Mouse (Mus musculus) lung, embryonic 16.5 days (tissue): Measurements from ENCODE around the gene Slc44a1. TPM values are rescaled to one million over a fixed set of nuclear protein-coding genes. Genes with fewer than 3 reads are reported as not detected.

ENCODE experiments used
- ATAC-seq: fragments of 200-750 bp; cut with Nextera tagmentation; 2 replicates; pipeline ENCODE4 v1.8.0; 2017; ENCODE audit warnings: low read depth, mild to moderate bottlenecking, moderate library complexity
- H3K27ac ChIP-seq: fragments of 300-500 bp; sonication (generic); 2 replicates; pipeline ENCODE4 v1.5.1; 2014; ENCODE audit warnings: mild to moderate bottlenecking, control low read depth, low read length
- H3K27me3 ChIP-seq: fragments of 300-500 bp; sonication (generic); 2 replicates; pipeline ENCODE4 v1.6.1; 2014; ENCODE audit warnings: low read depth, low read length, mixed read lengths; ENCODE audit not compliant: control insufficient read depth, insufficient read depth
- H3K36me3 ChIP-seq: fragments of 300-500 bp; sonication (generic); 2 replicates; pipeline ENCODE4 v1.6.1; 2014; ENCODE audit warnings: low read length; ENCODE audit not compliant: control insufficient read depth, insufficient read depth
- H3K4me1 ChIP-seq: fragments of 300-500 bp; sonication (generic); replicated peaks from 2 replicates; pipeline ENCODE4 v1.6.1; 2014; ENCODE audit warnings: low read length, mixed read lengths; ENCODE audit not compliant: control insufficient read depth, insufficient read depth
- H3K4me2 ChIP-seq: fragments of 300-500 bp; sonication (generic); 2 replicates; pipeline ENCODE4 v1.6.1; 2014; ENCODE audit warnings: low read depth, low read length, control low read depth
- H3K4me3 ChIP-seq: fragments of 300-500 bp; sonication (generic); 2 replicates; pipeline ENCODE4 v1.5.1; 2014; ENCODE audit warnings: mild to moderate bottlenecking, low read length, control low read depth
- H3K9ac ChIP-seq: fragments of 300-500 bp; sonication (generic); 2 replicates; pipeline ENCODE4 v1.6.1; 2014; ENCODE audit warnings: low read length, control low read depth
- H3K9me3 ChIP-seq: fragments of 300-500 bp; sonication (generic); 2 replicates; pipeline ENCODE4 v1.6.1; 2016; ENCODE audit warnings: low read length; ENCODE audit not compliant: control insufficient read depth
- WGBS: fragments of 180-500 bp; shearing (Covaris S2); extraction: QIAGEN DNeasy Blood & Tissue Kit; methylation state at CpG from one replicate; pipeline ENCODE4 v1.1.7; 2014; 5-methylcytosine and 5-hydroxymethylcytosine counted together
- polyA plus RNA-seq: library from polyadenylated mRNA; unstranded; fragments of >200 nt; fragmentation: Nextera tagmentation; extraction: Ambion mirVana; gene quantifications from 2 replicates; pipeline ENCODE4 v1.2.1, GENCODE M21; 2015

Gene Slc44a1
- polyA plus RNA-seq, 1 experiment from 2014 or later = 24.5 TPM

- Histone ChIP-seq H3K4me3 (no peak overlapping the region), H3K36me3 (no peaks in the 10 kb centered on the region), H3K27me3 (no peaks in the 10 kb centered on the region), H3K9me3 (no peaks in the 10 kb centered on the region), H3K4me2 (no peak overlapping the region), H3K27ac (no peak overlapping the region), H3K9ac (no peak overlapping the region), H3K4me1 (no peaks in the 10 kb centered on the region)
- no peak for ATAC-seq
- WGBS = 74% methylated on average over 2 of the region's 2 CpGs
Measured at GRCm38 (mm10) chr4:53575558-53575957, 135.3 kb downstream of the Slc44a1 start.

GRCm38 (mm10) chr4:53587676-53588075 lies 147.5 kb downstream of the Slc44a1 start:
- no peak for ATAC-seq
- H3K36me3 ChIP-seq = no peaks in the 10 kb centered on the region
- H3K9ac ChIP-seq = no peak overlapping the region
- H3K4me2 ChIP-seq = no peak overlapping the region
- H3K27ac ChIP-seq = no peak overlapping the region
- H3K9me3 ChIP-seq = no peaks in the 10 kb centered on the region
- H3K4me3 ChIP-seq = no peak overlapping the region
- H3K27me3 ChIP-seq = no peaks in the 10 kb centered on the region
- H3K4me1 ChIP-seq = no peaks in the 10 kb centered on the region

GRCm38 (mm10) chr4:53588936-53589335 lies 148.7 kb downstream of the Slc44a1 start:
- H3K27ac ChIP-seq = no peak overlapping the region
- WGBS = 66% methylated on average over 1 of the region's 1 CpGs
- no peaks in the 10 kb centered on the region for H3K4me1 ChIP-seq
- H3K9ac ChIP-seq = no peak overlapping the region
- no peaks in the 10 kb centered on the region for H3K36me3 ChIP-seq
- H3K27me3 ChIP-seq = no peaks in the 10 kb centered on the region
- H3K4me3 ChIP-seq = no peak overlapping the region
- no peak for ATAC-seq
- H3K9me3 ChIP-seq = no peaks in the 10 kb centered on the region
- H3K4me2 ChIP-seq = no peak overlapping the region

- ATAC-seq = no peak
Measured at GRCm38 (mm10) chr4:53589466-53589865, 149.3 kb downstream of the Slc44a1 start.

GRCm38 (mm10) chr4:53590163-53590562 lies 149.9 kb downstream of the Slc44a1 start:
- WGBS = 48% methylated on average over 4 of the region's 4 CpGs
- no peak for ATAC-seq
- H3K4me3 ChIP-seq = no peak overlapping the region
- H3K9ac ChIP-seq = no peak overlapping the region
- H3K4me2 ChIP-seq = no peak overlapping the region
- no peaks in the 10 kb centered on the region for H3K27me3 ChIP-seq
- H3K36me3 ChIP-seq = no peaks in the 10 kb centered on the region
- H3K27ac ChIP-seq = no peak overlapping the region
- no peaks in the 10 kb centered on the region for H3K9me3 ChIP-seq
- H3K4me1 ChIP-seq = no peaks in the 10 kb centered on the region

More at GRCm38 (mm10) chr4:53589466-53589865, 149.3 kb downstream of the Slc44a1 start:
- 79% methylated on average over 4 of the region's 4 CpGs for WGBS
- H3K36me3 ChIP-seq = no peaks in the 10 kb centered on the region
- no peaks in the 10 kb centered on the region for H3K9me3 ChIP-seq
- H3K27me3 ChIP-seq = no peaks in the 10 kb centered on the region
- H3K4me3 ChIP-seq = no peak overlapping the region
- no peak overlapping the region for H3K9ac ChIP-seq
- H3K4me1 ChIP-seq = no peaks in the 10 kb centered on the region
- no peak overlapping the region for H3K27ac ChIP-seq
- H3K4me2 ChIP-seq = no peak overlapping the region

GRCm38 (mm10) chr4:53590691-53591447 lies 150.7 kb downstream of the Slc44a1 start:
- no peak overlapping the region for H3K27ac ChIP-seq
- H3K9ac ChIP-seq = no peak overlapping the region
- peaks cover 4% of the 10 kb centered on the region for H3K4me1 ChIP-seq
- no peaks in the 10 kb centered on the region for H3K9me3 ChIP-seq
- no peak for ATAC-seq
- no peaks in the 10 kb centered on the region for H3K27me3 ChIP-seq
- H3K4me3 ChIP-seq = no peak overlapping the region
- WGBS = 73% methylated on average over 7 of the region's 7 CpGs
- H3K36me3 ChIP-seq = no peaks in the 10 kb centered on the region
- H3K4me2 ChIP-seq = no peak overlapping the region

GRCm38 (mm10) chr4:53591536-53591935 lies 151.3 kb downstream of the Slc44a1 start:
- peak overlapping the region; percentile 51; the same call in 1 of the 2 replicates for H3K27ac ChIP-seq

GRCm38 (mm10) chr4:53591941-53592340 lies 151.7 kb downstream of the Slc44a1 start:
- H3K27ac ChIP-seq = peak overlapping the region; percentile 51
- no peaks in the 10 kb centered on the region for H3K27me3 ChIP-seq
- H3K4me3 ChIP-seq = no peak overlapping the region
- no peaks in the 10 kb centered on the region for H3K36me3 ChIP-seq
- WGBS = 74% methylated on average over 8 of the region's 8 CpGs
- H3K9me3 ChIP-seq = no peaks in the 10 kb centered on the region
- no peak for ATAC-seq
- H3K9ac ChIP-seq = no peak overlapping the region
- H3K4me2 ChIP-seq = no peak overlapping the region
- peaks cover 11% of the 10 kb centered on the region for H3K4me1 ChIP-seq

More at GRCm38 (mm10) chr4:53591536-53591935, 151.3 kb downstream of the Slc44a1 start:
- 87% methylated on average over 11 of the region's 11 CpGs for WGBS
- no peaks in the 10 kb centered on the region for H3K27me3 ChIP-seq
- no peaks in the 10 kb centered on the region for H3K9me3 ChIP-seq
- ATAC-seq = no peak
- no peak overlapping the region for H3K4me2 ChIP-seq
- H3K9ac ChIP-seq = no peak overlapping the region
- no peaks in the 10 kb centered on the region for H3K36me3 ChIP-seq
- peaks cover 11% of the 10 kb centered on the region for H3K4me1 ChIP-seq
- no peak overlapping the region for H3K4me3 ChIP-seq

- H3K27ac ChIP-seq = peak overlapping the region; percentile 51
- no peaks in the 10 kb centered on the region for H3K36me3 ChIP-seq
- WGBS = 47% methylated on average over 9 of the region's 9 CpGs
- no peak overlapping the region for H3K4me2 ChIP-seq
- peak; percentile 47 for ATAC-seq
- peaks cover 11% of the 10 kb centered on the region for H3K4me1 ChIP-seq
- H3K9me3 ChIP-seq = no peaks in the 10 kb centered on the region
- no peak overlapping the region for H3K4me3 ChIP-seq
- no peak overlapping the region for H3K9ac ChIP-seq
- H3K27me3 ChIP-seq = no peaks in the 10 kb centered on the region
Measured at GRCm38 (mm10) chr4:53592386-53592785, 152.2 kb downstream of the Slc44a1 start.
